Mouse (Mus musculus) granulocyte monocyte progenitor cell, adult 5-6 weeks (primary cell): ENCODE data around the gene Lrrc29. TPM values are rescaled to one million over a fixed set of nuclear protein-coding genes. Genes with fewer than 3 reads are reported as not detected.
A peak's percentile ranks its signal among the peaks of the same experiment; 100 is the strongest.

Experiments
- ATAC-seq: replicated peaks from 2 replicates; pipeline ENCODE4 v1.8.0; 2016; ENCODE audit warnings: mild to moderate bottlenecking, moderate TSS enrichment, inconsistent platforms; ENCODE audit not compliant: poor library complexity, severe bottlenecking
- total RNA-seq, 2 experiments: library from RNA; stranded (forward) in 1 of 2; stranded (reverse) in 1 of 2; fragments of 200-712, 200-1000 nt in 1 of 2; fragments of >200 nt in 1 of 2; fragmentation: Nextera tagmentation in 1 of 2; gene quantifications; 2 replicates each; pipeline ENCODE4 v1.2.3; 2014 to 2017

The Lrrc29 gene
- total RNA-seq, 2 experiments from 2014 or later: 2.3 to 5.2 TPM

DNA sequence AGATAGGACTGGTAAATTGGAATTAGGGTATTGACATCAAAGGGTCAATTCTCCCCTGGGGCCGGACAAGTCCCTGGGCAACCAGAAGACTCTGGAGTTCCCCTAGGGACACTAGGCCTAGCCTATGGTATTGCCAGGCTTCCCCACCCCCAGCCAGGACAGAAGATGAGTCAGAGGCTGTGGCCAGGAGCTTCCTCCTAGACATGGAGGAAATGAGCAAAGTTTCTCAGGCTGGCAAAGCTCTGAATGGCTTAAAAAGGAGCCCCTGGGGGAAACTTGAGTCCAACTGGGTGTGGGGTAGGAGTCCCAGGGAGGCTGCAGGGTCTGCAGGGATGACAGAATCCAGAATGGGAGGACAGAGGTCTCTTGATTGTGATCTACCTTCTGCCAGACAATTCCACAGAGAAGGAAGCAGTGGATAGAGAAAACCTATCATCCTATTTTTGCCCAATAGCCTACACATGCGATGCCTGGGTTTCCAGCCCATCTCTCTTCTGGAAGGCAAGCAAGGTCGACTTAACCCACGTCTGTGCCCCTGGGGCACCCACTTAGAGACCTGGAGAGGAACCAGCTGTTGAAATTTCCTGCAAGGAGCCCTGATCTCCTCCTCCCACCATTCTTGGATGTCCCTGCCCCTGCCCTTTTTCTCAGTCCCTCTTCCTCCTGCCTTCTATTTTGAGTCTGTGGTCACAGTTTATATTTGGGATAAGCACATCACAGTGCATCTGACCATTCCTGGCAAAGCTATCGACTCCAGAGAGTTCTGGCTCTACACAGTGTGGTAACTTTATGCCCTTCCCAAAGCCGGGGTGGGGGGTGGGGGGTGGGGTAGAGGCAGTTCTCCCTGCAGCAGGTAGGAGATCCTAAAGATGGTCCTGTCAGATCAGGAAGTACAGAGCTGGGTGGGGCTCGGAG, 19.2 kb upstream of the Lrrc29 start:
- peak; percentile 60 for ATAC-seq

DNA sequence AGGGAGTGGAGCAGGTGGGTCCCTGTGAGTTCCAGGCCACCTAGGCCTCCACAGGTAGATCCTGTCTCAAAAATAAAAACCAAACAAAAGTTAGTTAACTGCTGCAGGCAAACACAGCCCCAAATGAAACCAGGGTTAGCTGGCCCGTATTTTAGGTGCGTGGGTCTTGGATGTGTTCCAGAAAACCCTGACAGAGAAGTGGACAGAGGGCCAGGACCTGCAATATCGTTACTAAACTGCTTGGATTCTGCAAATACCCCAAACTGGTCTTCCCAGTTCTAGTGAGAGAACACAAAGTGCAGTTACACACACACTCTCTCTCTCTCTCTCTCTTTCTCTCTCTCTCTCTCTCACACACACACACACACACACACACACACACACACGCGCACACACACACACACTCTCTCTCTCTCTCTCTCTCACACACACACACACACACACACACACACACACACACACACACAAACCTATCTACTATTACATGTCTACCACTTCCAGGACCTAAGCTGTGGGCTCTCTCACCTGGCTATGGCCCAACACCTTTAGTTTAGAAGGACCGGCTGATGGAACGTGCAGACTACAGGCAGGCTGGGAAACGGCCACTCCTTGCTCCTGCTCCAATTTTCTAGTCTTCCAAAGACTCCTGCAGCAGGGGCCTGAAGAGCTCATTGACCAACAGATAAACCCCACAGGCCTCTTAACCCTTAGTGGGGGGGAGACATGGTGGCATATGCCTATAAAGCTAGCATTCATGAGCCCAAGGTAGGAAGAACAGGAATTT, 17.9 kb upstream of the Lrrc29 start:
- ATAC-seq: no peak

DNA sequence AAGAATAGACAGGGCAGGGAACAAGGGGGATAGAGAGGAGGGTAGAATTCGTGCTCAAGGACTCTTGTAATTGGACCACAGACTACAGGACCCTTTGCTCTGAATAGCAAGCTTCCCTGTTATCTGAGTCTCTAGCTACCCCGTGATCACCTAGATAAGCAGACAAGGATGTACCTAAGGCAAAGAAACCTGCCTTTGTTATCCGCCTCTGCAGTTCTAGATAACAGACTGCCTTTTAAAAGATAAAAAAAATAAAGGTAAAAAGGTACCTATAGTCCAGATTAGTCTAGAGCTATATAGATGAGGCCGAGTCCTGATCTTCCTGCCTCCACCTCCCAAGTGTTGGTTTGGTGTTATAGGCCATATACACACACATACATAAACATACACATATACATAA, 16.7 kb upstream of the Lrrc29 start:
- ATAC-seq: no peak

DNA sequence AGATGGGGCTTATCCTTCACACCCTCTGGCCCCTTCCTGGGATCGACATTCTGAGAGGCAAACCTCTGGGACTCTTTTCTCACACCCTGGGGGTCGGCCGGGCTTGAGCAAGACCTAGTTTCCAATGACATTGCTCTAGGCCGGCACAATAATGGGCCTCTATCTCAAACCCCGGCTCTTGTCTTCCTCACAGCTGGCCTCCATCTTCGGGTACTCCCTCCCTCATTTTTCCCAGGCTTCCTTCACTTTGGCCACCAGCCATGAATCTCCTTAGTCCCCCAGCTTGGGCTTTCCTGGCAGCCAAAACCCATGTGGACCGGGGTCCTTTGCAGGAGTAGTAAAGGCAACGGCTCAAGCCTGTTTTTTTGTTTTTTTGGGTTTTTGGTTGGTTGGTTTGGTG, 15.3 kb upstream of the Lrrc29 start:
- ATAC-seq: no peak

DNA sequence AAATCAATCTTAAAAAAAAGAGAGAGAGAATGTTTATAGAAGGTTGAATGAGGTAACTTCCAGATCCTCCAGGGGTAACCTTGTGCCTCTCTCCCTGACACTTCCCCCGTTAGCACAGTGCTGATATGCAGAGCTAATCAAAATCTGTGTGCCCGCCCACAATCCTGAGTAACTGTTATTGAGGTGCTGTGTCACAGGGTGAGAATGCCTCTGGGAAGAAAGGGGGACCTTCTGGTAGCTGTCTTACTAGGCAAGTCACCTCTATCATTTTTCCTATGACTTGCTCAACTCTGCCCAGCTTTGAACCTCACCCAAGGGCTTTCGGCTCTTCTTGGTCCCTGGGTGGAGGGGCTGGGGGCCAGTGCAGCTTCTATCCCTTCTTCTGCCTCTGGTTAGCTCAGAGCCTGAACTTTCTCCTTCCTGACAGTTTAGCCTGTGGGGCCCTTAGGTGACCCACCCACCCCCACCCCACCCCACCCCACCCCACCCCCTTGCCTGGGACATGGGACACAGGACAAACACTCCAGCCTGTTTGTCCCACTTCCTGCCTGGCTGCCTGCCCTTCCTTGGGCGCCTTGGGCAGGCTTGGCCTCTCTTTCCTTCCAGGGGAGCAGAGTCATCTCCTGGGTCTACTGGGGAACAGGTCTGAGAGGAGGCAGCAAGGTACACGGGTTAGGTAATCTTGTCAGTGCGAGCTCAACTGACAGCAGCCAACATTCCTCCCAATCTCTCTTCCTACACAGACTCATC, 14.0 kb upstream of the Lrrc29 start:
- peak; percentile 47 for ATAC-seq

DNA sequence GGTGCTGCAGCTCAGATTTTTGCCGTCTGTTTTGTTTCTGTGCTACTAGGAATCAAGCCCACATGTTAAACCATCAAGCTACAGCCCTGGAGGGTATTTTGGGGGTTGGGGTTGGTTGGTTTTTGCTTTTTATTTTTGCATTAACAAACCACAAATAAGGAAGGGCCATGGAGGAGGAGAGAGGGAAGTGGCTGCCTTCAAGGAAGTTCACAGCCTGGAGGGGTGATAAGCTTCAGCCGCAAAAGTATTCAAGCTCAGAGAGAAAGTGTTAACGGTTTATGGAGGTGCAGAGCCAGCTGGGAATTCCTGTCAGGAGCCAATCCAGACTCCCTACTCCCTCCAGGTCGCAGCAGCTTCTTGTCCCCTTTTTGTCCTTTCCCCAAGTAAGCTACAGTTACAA, 12.9 kb upstream of the Lrrc29 start:
- ATAC-seq: peak; percentile 65

DNA sequence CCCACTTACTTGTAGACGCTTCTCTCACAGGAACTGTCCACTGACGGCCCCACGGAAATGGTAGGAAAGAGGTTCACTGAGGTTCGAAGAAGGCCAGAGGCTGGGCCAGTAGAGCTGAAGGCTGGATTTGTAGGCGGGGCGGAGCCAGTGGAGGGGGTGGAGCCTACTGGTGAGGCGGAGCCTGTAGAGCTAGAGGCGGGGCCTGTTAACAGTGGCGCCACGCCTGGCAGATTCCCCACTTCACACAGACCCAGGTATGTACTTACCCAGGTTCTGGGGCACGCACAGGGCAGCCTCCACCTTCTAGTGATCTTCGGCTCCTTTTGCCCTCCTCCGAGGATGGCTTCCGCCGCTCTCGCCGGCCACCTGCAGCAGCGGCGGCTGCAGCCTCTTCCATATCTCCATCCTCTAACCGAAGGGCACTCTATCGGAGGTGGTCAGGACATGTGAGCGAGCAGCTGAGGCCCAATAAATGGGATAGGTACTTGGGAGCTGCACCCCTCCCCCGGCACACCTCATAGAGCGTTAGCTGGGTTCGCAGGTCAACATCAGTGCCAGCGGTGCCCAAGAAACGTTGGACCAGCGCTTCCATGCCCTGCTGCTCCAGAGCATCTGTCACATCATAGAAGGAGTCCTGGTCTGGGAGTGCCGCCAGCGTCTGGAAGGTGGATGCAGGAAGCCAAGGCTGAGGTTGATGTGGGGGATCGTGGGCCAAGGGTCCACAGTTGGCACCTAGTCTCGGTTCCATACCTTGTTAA, 10.5 kb upstream of the Lrrc29 start:
- no peak for ATAC-seq

DNA sequence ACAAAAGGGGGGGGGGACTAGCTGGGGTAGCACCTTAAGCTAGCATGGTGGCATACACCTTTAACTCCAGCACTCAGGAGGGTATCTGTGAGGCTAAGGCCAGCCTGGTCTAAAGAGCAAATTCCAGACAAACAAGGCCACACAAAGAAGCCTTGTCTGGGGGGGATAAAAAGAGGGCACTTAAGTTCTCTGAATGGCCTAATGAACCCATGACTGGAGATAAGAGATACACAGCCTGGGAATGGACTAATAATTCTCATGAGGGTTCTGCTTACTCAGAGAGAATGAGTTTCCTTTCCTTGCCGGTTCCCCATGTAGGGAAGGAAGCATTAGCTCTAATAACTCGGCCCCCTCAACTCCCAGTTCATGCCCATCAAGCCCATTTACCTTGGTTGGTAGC, 6.4 kb upstream of the Lrrc29 start:
- ATAC-seq: no peak

DNA sequence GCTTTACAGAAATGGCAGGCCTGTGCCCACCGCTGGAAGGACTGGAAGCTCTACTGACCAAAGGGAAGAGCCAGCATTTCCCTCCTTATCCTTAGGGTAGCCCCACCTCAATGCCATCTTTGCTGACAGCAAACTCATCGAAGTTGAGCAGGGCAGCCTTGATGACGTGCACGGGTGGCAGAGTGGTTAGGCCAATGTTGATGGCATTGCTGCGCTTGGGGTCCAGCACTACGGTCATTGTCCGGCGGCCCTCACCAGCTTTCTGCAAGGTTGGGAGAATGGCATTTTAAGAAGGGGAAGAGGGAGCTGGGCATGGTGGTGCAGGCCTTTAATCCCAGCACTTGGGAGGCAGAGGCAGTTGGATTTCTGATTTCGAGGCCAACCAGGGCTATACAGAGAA, 5.9 kb upstream of the Lrrc29 start:
- ATAC-seq: no peak

DNA sequence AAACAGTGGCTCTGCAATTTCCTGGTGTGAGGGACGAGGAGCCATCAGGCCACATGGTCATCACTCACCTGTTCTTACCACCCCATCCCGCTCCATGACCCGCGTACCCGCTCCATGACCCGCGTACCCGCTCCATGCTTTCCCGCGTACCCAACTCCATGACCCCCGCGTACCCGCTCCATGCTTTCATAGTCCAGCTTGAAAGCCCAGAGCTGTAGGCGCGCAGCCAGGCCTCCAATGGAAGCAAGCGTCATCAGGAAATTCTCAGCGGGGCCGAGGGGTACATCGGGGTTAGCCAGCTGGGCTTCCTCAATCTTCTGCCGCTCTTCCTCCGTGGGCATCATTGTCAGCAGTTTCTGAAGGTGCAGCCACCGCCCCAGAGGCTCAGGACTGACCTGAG, 5.4 kb upstream of the Lrrc29 start:
- ATAC-seq: no peak

DNA sequence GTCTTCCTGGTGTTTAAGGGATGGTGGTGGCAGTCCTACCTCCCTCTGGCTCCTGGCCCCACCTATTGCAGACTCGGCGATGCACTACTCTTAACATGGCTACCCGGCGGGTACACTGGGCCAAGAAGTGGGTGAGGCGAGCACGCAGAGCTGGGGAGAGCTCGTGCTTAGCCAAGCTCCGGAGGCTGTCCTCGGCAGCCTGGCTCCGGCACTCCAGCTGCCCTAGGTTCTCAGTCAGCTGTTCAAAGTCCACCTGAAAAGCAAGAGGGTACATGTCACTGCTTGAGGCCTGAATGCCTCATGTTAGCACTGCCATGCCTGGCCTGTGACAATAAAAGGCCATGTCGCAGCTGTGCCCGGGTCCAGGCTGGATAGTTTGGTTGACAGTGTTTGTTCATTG, 4.2 kb upstream of the Lrrc29 start:
- ATAC-seq: no peak

DNA sequence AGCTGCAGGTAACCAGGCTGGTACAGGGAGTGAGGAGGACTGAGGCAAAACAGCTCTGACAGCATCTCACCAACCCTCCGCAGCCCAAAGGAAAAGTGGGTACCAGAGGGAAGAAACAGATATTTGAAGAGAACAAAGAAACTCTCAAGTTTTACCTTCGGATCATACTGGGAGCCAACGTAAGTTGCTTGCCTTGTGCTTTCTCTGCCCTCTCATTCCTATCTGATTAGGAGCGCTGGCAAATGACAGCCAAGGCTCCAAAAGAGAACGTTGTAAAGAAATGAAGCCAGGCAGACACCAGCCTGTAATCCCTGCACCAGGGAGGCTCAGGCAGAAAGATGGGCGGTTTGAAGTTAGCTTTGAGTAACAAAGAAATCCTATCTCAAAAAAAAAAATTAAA, 890 bp upstream of the Lrrc29 start:
- ATAC-seq: no peak

DNA sequence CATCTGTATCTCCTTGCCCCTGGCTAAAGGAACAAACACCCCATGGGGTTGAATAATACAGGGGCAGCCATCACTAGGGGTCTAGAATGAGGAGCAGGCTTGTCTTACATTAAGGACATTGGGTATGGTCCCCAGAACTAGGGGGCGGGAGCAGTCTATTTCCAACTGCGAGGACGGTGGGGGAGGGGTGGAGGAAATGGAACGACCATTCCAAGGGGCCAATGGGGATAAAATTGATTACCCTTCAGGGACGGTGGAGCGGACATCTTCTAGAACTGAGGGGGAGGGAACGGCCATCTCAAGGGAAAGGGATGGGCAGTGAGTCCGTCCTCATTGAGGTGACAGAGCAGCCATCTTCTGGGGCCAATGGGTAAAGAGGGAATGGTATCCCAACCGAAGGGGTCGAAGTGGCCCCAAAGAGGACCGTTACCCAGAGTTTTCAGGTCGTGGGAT, 411 bp downstream of the Lrrc29 start:
- no peak for ATAC-seq

DNA sequence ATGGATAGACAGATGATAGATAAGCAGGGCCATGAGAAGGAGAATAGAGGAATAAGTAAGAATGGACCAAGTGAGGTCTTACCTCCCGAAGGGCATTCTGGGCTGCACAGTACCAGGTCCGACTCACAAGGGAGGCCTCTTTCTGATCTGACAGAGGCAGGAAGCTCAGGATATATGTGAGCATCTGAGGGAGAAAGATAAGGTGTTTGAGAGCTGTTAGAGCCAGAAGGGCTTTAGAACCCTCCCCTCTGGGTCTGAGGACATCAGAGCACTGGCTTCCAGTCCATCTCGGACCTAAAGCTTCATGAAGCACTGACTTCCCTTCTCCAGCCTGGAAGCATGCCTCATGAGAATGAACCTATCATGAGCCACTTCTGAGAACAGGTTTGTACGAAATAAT, 2.9 kb downstream of the Lrrc29 start:
- ATAC-seq: no peak

DNA sequence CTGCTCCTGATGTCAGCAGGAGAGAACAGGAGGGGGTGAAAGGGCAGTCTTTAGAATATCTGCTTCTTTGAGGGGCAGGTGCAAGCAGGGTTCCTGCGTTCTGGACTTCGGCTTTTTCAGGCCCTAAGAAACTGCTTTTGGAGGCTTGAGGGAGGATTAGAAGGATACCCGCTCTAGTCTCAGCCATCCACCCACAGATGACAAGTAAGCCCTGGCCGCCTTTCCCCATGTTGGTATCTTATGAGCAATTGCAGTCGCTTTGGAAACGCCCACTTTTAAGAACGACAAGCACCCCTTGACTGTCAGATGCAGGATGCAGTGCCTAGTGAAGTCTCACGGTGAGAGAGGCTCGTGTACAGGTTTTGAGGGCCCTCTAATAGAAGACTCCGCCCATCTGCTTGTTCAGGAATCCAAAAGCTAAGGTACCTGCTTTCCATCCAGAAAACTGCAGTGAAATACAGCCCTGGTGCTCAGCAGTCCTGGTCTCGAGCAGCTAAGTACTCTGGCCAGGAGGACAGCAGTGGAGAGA, 7.4 kb downstream of the Lrrc29 start:
- ATAC-seq: no peak

DNA sequence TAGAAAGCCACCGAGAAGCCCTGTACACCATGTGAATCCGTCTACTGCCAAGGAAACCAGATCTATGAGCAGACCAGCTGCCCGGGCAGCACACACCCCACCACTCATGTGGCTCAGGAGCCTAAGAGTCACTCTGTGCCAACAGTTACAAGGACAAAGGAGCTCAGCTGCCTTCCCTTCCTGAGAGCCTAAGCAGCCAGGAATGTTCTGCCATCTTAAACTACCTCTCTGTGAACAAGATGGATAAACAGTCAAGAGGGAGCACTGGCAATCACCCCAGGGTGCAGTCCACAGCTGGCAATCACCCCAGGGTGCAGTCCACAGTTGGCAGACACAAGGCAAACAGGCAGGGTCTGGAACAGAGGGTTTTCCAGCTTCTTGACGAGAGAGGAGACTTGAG, 8.1 kb downstream of the Lrrc29 start:
- ATAC-seq: no peak

DNA sequence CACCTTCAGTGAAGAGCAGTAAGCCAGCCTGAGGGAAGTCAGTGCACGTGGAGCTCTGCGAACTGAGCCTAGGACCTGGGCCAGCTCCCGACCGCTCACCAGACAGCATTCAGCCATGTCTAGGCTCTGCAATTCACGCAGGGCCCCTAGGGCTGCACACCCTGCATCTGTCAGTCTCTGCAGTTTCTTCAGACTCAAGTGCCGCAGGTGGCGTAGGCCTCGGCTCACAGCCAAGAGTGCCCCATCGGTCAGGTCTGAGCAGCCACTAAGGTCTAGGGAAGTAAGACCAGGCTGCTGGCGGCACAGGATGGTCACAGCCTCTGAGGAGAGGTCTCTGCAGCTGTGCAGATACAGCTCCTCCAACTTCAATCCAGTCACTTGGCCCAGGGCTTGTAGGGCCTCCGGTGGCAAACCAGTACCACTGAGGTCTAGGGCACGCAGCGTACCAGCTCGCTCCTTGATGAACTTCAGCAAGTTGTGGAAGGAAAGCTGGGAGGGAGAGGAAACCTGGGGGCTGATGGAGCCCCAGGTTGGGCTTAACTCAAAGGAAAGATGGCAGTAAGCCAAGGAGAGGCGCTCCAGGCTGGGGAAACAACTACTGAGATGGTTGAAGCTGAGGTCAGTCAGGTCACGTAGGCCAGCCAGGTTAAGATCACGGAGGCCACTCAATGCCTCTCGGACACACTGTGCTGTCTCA, 10.9 kb downstream of the Lrrc29 start:
- no peak for ATAC-seq

DNA sequence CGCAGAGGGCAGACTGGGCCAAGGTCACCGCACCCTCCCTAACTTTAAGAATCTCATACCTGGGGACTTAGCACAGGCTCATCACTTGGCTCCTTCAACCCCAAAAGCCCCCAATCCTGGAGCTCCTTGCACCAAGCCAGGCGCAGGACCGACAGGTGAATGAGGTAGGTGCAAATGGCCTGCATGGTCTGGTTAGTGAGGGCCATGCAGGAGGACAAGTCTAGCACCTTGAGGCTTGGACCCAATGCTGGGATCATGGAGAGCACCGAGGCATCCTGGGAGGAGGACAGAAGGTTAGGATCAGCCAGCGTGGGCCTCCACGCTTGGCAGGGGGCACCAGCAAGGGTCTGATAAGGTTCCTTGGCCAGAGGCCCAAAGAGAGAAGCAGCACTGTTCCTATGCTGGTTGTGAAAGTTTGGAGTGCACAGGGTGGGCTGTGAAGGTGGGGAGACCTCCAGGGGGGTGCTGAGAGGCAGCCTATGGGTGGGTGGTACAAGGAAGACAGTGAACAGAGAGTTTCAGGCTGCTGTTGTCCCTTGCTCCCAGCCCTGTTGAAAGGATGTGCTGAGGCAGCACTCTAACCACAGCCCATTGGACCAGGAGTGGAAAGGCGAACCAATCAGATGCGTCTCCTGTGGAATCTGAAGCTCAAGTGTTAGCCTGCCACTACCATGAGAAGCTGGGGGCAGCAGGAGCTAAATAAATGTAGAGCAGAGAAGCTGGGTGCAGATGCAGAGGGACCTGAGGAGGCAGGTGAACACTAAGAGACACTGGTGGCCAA, 12.3 kb downstream of the Lrrc29 start:
- ATAC-seq: no peak
